Mouse (Mus musculus) mouse embryonic stem cell (cell line): Measurements from ENCODE around the gene Prrc2c.
"Not testable (repeated sequence)": the region's sequence is repeated elsewhere in the genome, so short reads cannot be mapped to it uniquely, and the experiment has no call there.

Source experiments
- in situ Hi-C, 2 experiments: fragments of 300-500 bp; cut with MboI; formaldehyde crosslinking; loops; 1 replicate in 1 of 2; 3 replicates in 1 of 2; pipeline ENCODE4 v1.14.3; 2019 to 2020; ENCODE audit warnings: low sequenced_read_pairs in 2 of 2, low pct_unique_long_range_greater_than_20kb in 1 of 2, mixed read lengths in 1 of 2; ENCODE audit not compliant: unreplicated experiment in 1 of 2

Gene Prrc2c

DNA sequence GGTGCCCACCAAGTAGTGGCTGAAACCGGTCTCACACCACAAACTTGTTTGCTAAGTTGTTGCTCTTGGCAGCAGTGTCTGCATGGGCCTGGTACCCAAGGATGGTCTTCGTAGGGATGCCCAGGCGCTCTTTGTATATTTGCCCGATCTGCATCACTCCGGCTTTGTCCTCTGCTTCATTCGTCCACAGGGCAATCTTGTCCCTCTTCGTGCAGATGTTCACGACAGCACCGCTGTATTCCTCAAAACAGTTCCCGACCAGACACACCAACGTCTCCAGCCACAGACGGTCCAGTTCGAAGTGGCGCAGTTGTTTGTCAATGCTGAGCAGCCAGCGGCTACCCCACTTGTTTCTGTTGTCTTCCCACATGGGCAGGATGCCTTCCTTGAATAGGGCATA lies 112.0 kb downstream of the Prrc2c start:
- in situ Hi-C loops, result not testable (repeated sequence)

DNA sequence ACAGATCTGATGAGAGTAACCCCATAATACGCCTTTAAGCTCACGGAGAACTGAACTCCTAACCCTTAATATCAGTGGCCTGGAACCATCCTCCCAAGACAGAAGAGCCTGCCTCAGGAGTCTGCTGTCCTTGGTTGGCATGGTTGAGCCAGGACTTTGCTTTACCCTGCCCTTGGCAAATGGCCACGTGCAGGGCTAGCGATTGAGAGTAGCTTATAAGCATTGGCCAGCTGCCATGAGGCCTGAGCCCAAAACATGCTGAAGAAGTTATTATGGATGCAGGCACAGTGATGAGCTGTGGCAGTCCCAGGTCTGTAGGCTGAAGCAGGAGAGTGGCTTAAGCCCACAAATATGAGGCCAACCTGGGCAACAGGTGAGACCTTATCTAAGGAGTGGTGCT lies 112.5 kb downstream of the Prrc2c start:
- in situ Hi-C loops, result not testable (repeated sequence)

DNA sequence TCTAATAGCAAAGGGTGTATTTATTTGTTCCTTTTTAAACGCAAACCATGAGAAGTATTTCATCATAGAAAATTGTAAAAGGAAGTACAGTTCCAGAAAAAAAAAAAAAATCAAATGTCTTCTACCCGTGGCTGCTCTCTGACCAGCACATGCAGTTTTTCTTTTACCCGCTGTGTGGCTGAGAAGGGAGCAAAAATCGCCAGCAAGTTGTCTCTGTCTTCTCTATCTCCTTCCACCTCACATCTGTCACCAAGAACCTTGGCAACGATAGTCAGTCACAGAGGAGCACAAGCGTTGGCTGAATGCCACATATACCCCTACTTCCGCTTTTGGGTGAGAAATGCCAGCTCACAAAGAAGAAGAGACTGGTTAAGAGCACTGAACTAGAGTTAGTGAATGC lies 115.1 kb downstream of the Prrc2c start:
- in situ Hi-C loops, result no loop called here

DNA sequence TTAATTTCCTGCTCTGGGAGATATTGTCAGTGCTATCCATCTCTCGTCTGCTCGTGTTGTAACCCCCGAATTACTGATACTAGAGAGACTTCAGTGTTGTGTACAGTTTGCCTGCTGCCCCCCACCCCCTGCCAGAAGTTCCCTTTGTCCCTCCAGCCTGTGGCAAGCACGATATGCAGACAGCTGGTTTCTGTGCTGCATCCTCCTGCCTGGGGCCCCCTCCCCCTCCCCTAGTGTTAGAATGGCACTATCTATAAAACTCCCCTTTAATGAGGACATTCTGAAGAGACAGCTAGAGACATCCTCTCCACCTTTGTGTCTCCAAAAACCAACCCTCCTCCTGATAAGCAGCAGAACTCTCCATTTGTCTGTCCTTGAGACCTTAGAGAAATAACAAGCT lies 116.5 kb downstream of the Prrc2c start:
- in situ Hi-C loops, result no loop called here
